Mouse (Mus musculus): ENCODE measurements at regions not wholly inside any gene's neighbourhood (a gene's known extent, or its start where the extent isn't known, plus 50 kb on each side); places are given as distances from the start of the nearest gene placed in this dataset.
"Not testable (repeated sequence)": the region's sequence is repeated elsewhere in the genome, so short reads cannot be mapped to it uniquely, and the experiment has no call there.

DNA sequence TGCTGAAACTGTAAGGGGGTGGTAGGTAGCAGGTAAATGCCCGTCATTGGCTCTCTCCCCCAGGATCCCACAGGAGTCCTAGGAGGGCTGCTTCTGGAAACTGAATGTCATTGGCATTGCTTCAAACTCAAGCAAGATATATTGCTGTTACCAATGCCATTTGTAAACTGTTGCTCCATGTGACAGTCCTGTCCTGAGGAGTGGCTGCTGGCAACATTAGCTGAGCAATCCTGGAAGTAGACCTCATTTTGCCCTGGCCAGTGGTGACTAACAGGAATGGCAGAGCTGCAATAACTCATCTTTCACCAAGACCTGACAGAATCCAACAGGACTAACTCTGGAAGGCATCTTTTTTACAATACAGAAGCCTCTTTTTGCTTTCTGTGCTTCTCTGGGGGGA is 143.2 kb downstream of the Gm815 start:
- no peak for DNase-seq (ENCODE audit: low spot score)

- no peak for DNase-seq (ENCODE audit: low spot score)
Observed at GRCm38 (mm10) chr19:27031030-27031700, 145.5 kb downstream of the Gm815 start.

DNA sequence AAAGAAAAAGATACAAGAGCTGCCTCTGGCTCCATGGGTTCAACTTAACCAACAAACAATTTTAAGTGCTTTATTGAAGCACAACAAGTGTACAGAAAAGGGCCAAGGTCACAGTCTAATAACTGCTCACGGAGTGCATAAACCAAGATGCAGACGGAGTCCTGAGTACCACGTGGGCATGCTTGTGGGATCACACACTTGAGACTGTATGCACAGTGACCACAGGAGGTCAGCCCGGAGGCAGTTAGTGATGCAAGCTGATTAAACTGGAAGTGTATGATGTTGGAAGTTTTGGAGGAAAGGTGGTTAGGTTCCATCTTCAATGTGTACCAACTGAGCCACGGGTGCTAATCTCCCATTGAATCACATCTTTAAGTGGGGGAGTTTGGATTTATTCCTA is 146.9 kb downstream of the Gm815 start:
- no peak for DNase-seq (ENCODE audit: low spot score)

DNA sequence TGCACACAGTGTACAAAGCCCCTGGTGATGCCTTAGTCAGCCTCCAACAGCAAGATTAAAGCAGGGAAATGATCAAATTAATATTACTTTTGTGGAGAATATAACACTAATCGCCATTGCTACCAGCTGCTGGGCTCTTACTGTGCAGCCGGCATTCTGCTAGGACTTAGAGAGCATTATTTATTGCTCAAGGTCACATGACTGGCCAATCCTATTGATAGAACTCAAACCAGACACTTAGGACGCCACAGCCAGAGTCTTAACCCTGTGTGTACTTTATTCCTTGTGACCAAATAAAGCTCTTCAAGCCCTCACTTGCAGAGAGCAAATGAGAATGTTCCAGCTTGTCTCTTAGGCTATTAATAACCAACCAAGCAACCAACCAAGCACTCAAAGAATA is 152.6 kb downstream of the Gm815 start:
- no peak for DNase-seq (ENCODE audit: low spot score)

DNA sequence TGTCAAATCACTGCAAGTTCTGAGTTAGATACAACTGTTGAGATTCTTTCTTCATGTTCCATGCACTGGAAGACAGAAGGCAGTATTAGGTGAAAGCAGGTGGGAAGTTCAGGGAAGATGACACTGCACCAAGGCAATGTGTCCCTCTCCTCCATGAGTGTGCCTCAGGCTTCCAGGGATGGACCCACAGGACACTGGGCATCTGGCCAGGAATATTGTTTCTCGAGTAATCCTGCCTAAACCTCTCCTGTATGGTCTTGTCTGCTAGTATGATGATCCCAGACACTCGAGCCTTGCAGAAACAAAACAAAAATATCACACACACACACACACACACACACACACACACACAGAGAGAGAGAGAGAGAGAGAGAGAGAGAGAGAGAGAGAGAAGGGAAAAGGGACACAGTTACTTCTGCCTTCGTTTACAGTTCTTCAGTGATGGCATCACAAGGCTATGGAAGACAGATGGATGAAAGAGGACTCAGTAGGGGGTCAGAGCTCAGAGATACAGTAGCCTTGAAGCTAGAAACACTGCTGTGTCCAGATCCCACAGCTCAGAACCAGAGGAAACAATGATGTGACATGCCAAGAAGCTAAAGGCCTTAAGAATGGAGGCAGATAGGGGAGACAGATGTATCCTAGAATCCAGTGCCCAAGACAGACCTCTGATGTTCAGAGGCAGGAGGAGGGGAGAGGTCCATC is 154.8 kb downstream of the Gm815 start:
- DNase-seq (ENCODE audit: low spot score), result no peak

DNA sequence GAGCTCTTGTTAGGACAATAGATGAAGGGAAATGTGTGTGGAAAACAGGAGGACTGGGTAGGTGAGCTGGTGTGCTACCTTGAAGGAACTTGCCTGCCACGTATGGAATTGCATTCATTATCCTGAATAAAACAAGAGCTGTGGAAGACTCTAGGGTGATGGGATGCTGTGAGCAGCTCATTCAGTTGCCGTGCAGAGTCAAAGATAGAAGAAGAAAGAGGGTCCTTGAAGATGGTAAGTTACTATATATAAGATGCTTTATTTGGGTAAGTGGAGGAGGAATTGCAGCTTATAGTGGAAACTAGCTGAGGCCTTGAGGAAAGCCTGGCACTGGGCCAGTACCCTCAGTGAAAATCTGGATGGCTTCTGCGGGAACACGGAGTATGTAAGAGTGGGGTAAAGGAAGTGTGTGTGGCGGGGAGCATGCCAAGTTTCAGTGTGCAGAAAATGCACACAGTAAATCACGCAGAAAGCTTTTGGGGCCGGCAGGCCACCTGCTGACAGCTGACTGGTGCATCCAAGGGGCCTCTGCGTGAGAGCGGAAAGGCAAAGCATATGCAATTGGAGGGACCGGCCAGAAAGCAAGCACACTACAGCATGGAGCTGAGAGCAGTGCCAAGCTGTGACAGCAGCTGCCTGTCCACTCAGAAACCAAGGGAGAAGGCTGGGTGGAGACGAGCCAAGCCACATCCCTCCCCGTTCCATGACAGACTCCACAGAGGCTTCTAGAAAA is 149.7 kb upstream of the Vldlr start:
- DNase-seq (ENCODE audit: low spot score), result peak; percentile 5

- DNase-seq (ENCODE audit: low spot score), result no peak
Observed at GRCm38 (mm10) chr19:27073281-27073680, 143.0 kb upstream of the Vldlr start.

DNA sequence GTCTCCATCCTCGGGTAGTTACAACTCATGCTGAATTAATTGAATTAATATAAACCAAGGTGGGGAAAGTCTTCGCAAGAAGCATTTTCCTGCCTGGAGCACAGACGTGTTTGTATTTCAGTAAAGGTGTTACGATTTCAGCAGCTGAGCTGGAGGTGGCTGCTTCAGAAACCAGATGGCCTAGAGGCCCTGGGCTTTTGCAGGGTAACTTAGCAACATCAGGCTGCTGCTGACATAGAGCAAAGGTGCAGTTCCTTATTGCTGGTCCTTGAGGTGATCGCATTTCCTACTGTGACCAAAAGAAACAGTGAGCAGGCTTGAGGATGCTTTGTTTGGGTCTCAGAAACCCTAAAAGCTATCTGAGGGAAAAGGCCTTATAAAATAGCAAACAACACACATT is 141.3 kb upstream of the Vldlr start:
- no peak for DNase-seq (ENCODE audit: low spot score)

DNA sequence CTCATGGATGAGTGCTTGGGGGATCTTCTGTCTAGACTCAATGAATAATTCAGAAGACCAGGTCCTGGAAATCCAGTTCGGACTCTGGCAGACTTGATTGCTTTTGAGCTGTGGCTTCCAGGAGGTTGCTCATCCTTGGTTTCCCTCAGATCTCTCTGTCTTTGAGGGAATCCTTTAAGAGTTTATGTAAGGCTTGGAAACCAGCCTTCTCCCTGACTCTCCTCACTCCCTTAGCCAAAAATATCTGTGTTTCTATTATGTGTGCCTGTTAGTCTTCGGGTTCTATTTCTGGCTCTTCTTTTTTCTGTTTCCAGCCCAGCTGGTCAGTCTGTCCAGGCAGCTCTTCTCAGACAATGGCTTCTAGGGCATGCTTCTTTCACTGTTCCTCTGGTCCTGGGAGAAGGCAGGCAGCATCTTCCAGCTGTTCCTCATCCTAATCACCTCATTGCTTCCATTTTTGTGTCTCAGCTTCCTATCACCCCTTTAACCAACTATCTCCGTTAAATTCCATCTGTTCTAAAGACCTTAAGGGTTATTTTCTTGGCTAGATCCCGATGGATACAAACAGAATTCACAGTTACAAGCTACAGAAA is 139.3 kb upstream of the Vldlr start:
- DNase-seq (ENCODE audit: low spot score), result no peak

DNA sequence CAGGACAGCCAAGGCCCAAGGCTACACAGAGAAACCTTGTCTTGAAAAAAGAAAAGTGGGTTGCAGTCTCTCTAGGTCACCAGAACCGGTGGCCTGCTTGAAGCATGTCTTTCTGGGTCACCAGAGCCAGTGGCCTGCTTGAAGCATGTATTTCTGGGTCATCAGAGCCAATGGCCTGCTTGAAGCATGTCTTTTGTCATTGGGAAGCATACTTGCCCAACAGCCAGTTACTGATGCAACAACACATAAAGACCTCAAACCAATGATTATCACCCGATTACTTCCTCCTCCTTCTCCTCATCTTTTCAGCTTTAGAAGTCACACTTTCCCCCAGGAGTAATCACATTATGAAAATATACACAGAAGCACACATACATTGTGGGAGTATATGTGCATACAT is 128.9 kb upstream of the Vldlr start:
- DNase-seq (ENCODE audit: low spot score), result no peak

DNA sequence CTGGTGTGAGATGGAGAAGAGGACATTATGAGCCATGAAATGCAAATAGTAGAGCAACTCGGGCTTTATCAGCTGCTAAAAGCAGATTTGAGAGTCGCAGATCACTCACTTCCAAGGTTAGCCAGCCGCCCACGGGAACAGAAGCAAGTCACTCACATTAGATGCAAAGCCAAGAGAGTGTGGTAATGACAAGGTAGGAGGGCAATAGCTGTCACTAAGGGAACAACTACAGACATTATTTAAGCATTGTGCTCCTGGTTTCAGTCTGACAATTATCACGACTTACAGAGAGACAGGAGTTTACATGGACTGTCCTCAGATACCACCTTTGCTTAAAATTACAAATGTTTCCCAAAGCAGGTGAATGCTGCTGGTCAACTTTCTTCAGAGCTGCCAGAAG is 128.5 kb upstream of the Vldlr start:
- no peak for DNase-seq (ENCODE audit: low spot score)

DNA sequence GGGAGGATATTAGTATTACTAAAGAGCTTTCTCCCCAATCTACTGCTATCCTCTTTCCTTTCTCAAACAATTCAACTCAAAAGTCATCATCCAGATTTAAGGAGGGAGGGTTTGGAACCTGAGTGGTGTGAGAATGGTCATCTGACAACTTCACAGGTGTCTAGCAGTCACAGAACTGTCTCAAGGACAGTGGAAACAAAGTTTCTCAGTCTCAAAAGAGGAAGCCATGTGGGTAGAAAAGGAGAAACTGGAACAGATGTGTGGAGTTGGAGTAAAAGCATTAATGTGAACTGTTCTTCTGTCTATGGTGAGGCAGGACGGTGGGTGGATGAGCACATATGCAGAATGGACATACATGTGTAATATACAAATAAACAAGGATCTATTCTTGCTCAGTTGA is 127.2 kb upstream of the Vldlr start:
- DNase-seq (ENCODE audit: low spot score), result no peak

- DNase-seq (ENCODE audit: low spot score), result no peak
Observed at GRCm38 (mm10) chr19:27091603-27092002, 124.7 kb upstream of the Vldlr start.

GRCm38 (mm10) chr19:27094777-27095478 is 121.4 kb upstream of the Vldlr start:
- no peak for DNase-seq (ENCODE audit: low spot score)

- DNase-seq (ENCODE audit: low spot score), result no peak
Observed at GRCm38 (mm10) chr19:27099921-27100320, 116.4 kb upstream of the Vldlr start.

DNA sequence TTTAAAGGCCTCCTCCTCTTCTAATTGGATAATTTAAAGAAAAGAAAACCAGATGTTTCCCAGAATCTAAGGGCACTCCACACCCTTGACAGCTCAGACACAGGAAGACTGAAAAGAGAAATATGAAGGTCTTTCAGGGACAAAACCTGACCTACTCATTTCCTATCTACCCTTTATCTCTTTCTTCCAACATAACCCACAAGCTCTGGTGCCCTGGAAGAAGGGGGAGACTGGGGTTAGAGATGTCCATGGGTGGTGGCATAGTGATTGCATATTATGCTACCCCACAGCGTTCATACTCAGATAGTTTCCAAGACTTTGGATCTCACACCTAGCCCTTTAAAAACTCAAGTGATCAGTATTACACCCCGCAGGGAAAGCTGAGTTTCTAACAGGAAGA is 105.8 kb upstream of the Vldlr start:
- DNase-seq (ENCODE audit: low spot score), result no peak

GRCm38 (mm10) chr19:27120876-27121275 is 95.4 kb upstream of the Vldlr start:
- no peak for DNase-seq (ENCODE audit: low spot score)

- no peak for DNase-seq (ENCODE audit: low spot score)
Observed at GRCm38 (mm10) chr19:27122348-27122747, 93.9 kb upstream of the Vldlr start.

DNA sequence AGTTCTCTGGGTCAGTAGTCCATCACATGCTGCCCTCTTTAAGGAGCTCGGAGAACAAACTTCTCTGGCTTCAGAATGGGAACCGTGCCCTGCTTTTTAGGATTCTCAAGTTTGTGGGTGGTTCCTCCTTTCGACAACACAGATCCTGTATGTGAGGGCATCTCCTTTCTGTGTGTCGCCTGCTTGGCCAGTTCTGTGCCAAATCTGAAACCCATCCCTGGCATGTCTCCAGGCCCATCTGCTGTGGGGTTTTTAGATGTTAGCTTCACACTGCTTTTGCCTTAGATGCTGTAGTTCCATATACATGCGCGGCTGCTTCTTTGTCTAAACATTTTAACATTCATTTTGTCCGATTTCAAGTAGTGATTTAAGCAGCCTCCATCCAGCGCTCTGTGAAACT is 93.0 kb upstream of the Vldlr start:
- DNase-seq (ENCODE audit: low spot score), result no peak

GRCm38 (mm10) chr19:27123806-27124469 is 92.3 kb upstream of the Vldlr start:
- no peak for DNase-seq (ENCODE audit: low spot score)

GRCm38 (mm10) chr19:27128501-27128900 is 87.8 kb upstream of the Vldlr start:
- DNase-seq (ENCODE audit: low spot score), result not testable (repeated sequence)

GRCm38 (mm10) chr19:27134360-27134759 is 81.9 kb upstream of the Vldlr start:
- no peak for DNase-seq (ENCODE audit: low spot score)
